Mouse (Mus musculus): ENCODE data around the gene Pkp4. TPM values are rescaled to one million over a fixed set of nuclear protein-coding genes. Genes with fewer than 3 reads are reported as not detected.

Gene Pkp4
- polyA plus RNA-seq, 1 experiment from 2014 or later: 14.8 TPM

GRCm38 (mm10) chr2:59401841-59402461, 241.3 kb downstream of the Pkp4 start:
- TF ChIP-seq EP300 (IDR thresholded peaks at IDR 0.05): peak; percentile 98
- no peak for TF ChIP-seq CTCF (IDR thresholded peaks at IDR 0.05)
- H3K4me3 ChIP-seq (ENCODE audit: low read depth, low read length): no peak overlapping the region
- H3K4me1 ChIP-seq (ENCODE audit: insufficient read depth, low read depth, low read length): no peaks in the 10 kb centered on the region
- no peaks in the 10 kb centered on the region for H3K9me3 ChIP-seq (ENCODE audit: low read length)
- no peak overlapping the region for H3K4me2 ChIP-seq (replicated peaks; ENCODE audit: low read depth, low read length)
- peak overlapping the region; percentile 91 for H3K27ac ChIP-seq (ENCODE audit: low read length)
- DNase-seq (ENCODE audit: low spot score) (peak; percentile 78), ATAC-seq (peak; percentile 95)
- no peaks in the 10 kb centered on the region for H3K27me3 ChIP-seq (replicated peaks; ENCODE audit: insufficient read depth, low read length)
- 64% methylated on average over 8 of the region's 8 CpGs for WGBS
- H3K9ac ChIP-seq (replicated peaks; ENCODE audit: low read depth): no peak overlapping the region
- H3K36me3 ChIP-seq (ENCODE audit: insufficient read depth, low read length): no peaks in the 10 kb centered on the region

- Histone ChIP-seq H3K4me3 (ENCODE audit: low read depth, low read length) (no peak overlapping the region), H3K9me3 (ENCODE audit: low read length) (no peaks in the 10 kb centered on the region), H3K36me3 (ENCODE audit: insufficient read depth, low read length) (no peaks in the 10 kb centered on the region), H3K27ac (ENCODE audit: low read length) (no peak overlapping the region), H3K4me1 (ENCODE audit: insufficient read depth, low read depth, low read length) (no peaks in the 10 kb centered on the region), H3K4me2 (replicated peaks; ENCODE audit: low read depth, low read length) (no peak overlapping the region), H3K27me3 (replicated peaks; ENCODE audit: insufficient read depth, low read length) (no peaks in the 10 kb centered on the region), H3K9ac (replicated peaks; ENCODE audit: low read depth) (no peak overlapping the region)
- ATAC-seq (no peak), DNase-seq (ENCODE audit: low spot score) (no peak)
- TF ChIP-seq EP300 (IDR thresholded peaks at IDR 0.05): no peak
- no peak for TF ChIP-seq CTCF (IDR thresholded peaks at IDR 0.05)
- WGBS: 85% methylated on average over 8 of the region's 8 CpGs
These were observed 243.4 kb downstream of the Pkp4 start for GRCm38 (mm10) chr2:59404022-59404421.

Other genes starting within 250 kb of the Pkp4 start
- gene Ccdc148, start 167 bp upstream of the Pkp4 start, polyA plus RNA-seq (2015; fragmentation: Nextera tagmentation; extraction: Ambion mirVana): 0.68 and 1.6 TPM in 2 replicates